ENCODE assay signal across 21 mouse cellular contexts in the genomic region with DNA sequence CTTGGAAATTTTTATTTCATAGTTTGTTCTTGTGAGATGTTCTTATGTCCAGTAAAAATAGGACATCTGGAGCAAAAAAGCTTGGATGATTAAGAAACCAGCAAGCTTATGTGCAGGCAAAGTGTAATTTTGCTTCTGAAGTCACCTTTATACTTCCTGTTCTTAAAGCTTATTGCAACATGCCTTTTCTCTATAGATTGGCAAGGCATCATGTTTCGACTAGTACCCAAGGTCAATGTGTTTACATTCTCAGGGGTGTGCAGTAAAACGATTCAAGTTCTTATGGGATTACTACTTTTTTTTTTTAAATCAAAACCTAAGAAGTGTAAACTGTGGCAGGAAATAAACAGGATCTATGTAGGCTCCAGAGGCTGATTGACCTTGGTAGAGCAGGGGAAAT.
A peak's percentile ranks its signal among the peaks of the same experiment; 100 is the strongest.
DNase-seq lines count a peak whose midpoint lies in the region; ATAC-seq and TF ChIP-seq lines count a peak whose summit lies in the region.
"Had no signal": no experiment of that assay in that cellular context is flagged by ENCODE, and none has a peak within 500 bp of the region (broad histone marks: within the 10 kb centered on the region; RNA-seq: fewer than 3 reads in every experiment).

No protein-coding gene starts in this region.

- no peaks in the 10 kb centered on the region for H3K36me3 ChIP-seq in limb, embryonic 12.5 days
- H3K36me3 ChIP-seq in limb, embryonic 10.5 days = no peaks in the 10 kb centered on the region
- peaks cover 0 to 26% of the 10 kb centered on the region in 2 experiments; a peak in 2 of 4 replicates for H3K36me3 ChIP-seq in MEL (ENCODE audit: control insufficient read depth in 1 of 2, insufficient read depth in 2 of 2, low read length in 2 of 2)
- H3K36me3 ChIP-seq in forebrain, embryonic 13.5 days (ENCODE audit: poor library complexity, severe bottlenecking) = no peaks in the 10 kb centered on the region
- H3K36me3 ChIP-seq in stomach, embryonic 15.5 days = no peaks in the 10 kb centered on the region
- H3K36me3 ChIP-seq: embryonic facial prominence, embryonic 15.5 days; intestine, embryonic 15.5 days; liver, embryonic 15.5 days; midbrain, embryonic 12.5 days had no signal

- no peak for TF ChIP-seq CTCF in MEL (IDR thresholded peaks at IDR 0.05 in 2 of 3, conservative IDR thresholded peaks at IDR 0.05 in 1 of 3; ENCODE audit: control insufficient read depth in 1 of 3, insufficient read depth in 1 of 3, low read depth in 2 of 3, low read length in 3 of 3, poor library complexity in 1 of 3, severe bottlenecking in 1 of 3)

- ATAC-seq in limb, embryonic 12.5 days (ENCODE audit: insufficient number of reproducible peaks, insufficient read depth, low FRiP score, low TSS enrichment, low read depth) = no peak
- ATAC-seq in forebrain, embryonic 13.5 days = no peak
- no peak for ATAC-seq in stomach, embryonic 15.5 days (ENCODE audit: insufficient read depth, low FRiP score, low read depth)
- ATAC-seq: intestine, embryonic 15.5 days had no signal

- H3K79me2 ChIP-seq in MEL (ENCODE audit: control insufficient read depth, insufficient read depth, low read length, poor library complexity) = no peaks in the 10 kb centered on the region

- no peak for DNase-seq in limb, embryonic 10.5 days (ENCODE audit: low spot score)
- DNase-seq in MEL (ENCODE audit: low read depth, low spot score) = peak; percentile 45
- no peak for DNase-seq in gastrocnemius, postnatal 25 days
- no peak for DNase-seq in right cerebral cortex, adult 2 months (ENCODE audit: low spot score in 2 of 2)
- DNase-seq: adrenal gland, postnatal 14 days; cerebellum, adult 8-10 months; cerebellum, postnatal 36 days; gastrocnemius, postnatal 14 days; kidney, postnatal 4 days; liver; lung, postnatal 10 days; right cerebral cortex, postnatal 25 days; spleen, adult 18-20 months; thymus, adult 2 months had no signal

- H3K9me3 ChIP-seq in limb, embryonic 12.5 days = no peaks in the 10 kb centered on the region
- H3K9me3 ChIP-seq in limb, embryonic 10.5 days (replicated peaks) = no peaks in the 10 kb centered on the region
- H3K9me3 ChIP-seq in MEL (replicated peaks; ENCODE audit: insufficient read depth, low read length) = no peaks in the 10 kb centered on the region
- H3K9me3 ChIP-seq in forebrain, embryonic 13.5 days (replicated peaks) = no peaks in the 10 kb centered on the region
- no peaks in the 10 kb centered on the region for H3K9me3 ChIP-seq in stomach, embryonic 15.5 days
- H3K9me3 ChIP-seq: embryonic facial prominence, embryonic 15.5 days; intestine, embryonic 15.5 days; liver, embryonic 15.5 days; midbrain, embryonic 12.5 days had no signal

- no peak for TF ChIP-seq POLR2A in MEL (IDR thresholded peaks at IDR 0.05; ENCODE audit: control insufficient read depth in 1 of 2, insufficient read depth in 1 of 2, low read depth in 1 of 2, low read length in 2 of 2, poor library complexity in 1 of 2)

- no peak overlapping the region for H3K4me2 ChIP-seq in limb, embryonic 12.5 days
- H3K4me2 ChIP-seq in forebrain, embryonic 13.5 days = no peak overlapping the region
- no peak overlapping the region for H3K4me2 ChIP-seq in stomach, embryonic 15.5 days
- H3K4me2 ChIP-seq: embryonic facial prominence, embryonic 15.5 days; intestine, embryonic 15.5 days; liver, embryonic 15.5 days; midbrain, embryonic 12.5 days had no signal

- TF ChIP-seq RAD21 in MEL (IDR thresholded peaks at IDR 0.05; ENCODE audit: low read depth, low read length) = no peak

- no peaks in the 10 kb centered on the region for H3K27me3 ChIP-seq in limb, embryonic 12.5 days
- no peaks in the 10 kb centered on the region for H3K27me3 ChIP-seq in limb, embryonic 10.5 days (ENCODE audit: low read depth, poor library complexity, severe bottlenecking)
- H3K27me3 ChIP-seq in MEL (ENCODE audit: control insufficient read depth in 1 of 2, insufficient read depth in 2 of 2, low read length in 2 of 2) = no peaks in the 10 kb centered on the region
- H3K27me3 ChIP-seq in forebrain, embryonic 13.5 days = no peaks in the 10 kb centered on the region
- no peaks in the 10 kb centered on the region for H3K27me3 ChIP-seq in stomach, embryonic 15.5 days (replicated peaks)
- H3K27me3 ChIP-seq: embryonic facial prominence, embryonic 15.5 days; intestine, embryonic 15.5 days; liver, embryonic 15.5 days; midbrain, embryonic 12.5 days had no signal

- no peak overlapping the region for H3K9ac ChIP-seq in limb, embryonic 12.5 days (replicated peaks)
- H3K9ac ChIP-seq in MEL (ENCODE audit: control insufficient read depth, low read depth, low read length, poor library complexity, severe bottlenecking) = no peak overlapping the region
- H3K9ac ChIP-seq in forebrain, embryonic 13.5 days = no peak overlapping the region
- H3K9ac ChIP-seq in stomach, embryonic 15.5 days = no peak overlapping the region
- H3K9ac ChIP-seq: embryonic facial prominence, embryonic 15.5 days; intestine, embryonic 15.5 days; liver, embryonic 15.5 days; midbrain, embryonic 12.5 days had no signal

- peaks cover 31% of the 10 kb centered on the region for H3K4me1 ChIP-seq in limb, embryonic 12.5 days (replicated peaks)
- H3K4me1 ChIP-seq in limb, embryonic 10.5 days = peaks cover 20% of the 10 kb centered on the region
- H3K4me1 ChIP-seq in MEL (ENCODE audit: control insufficient read depth in 1 of 2, insufficient read depth in 2 of 2, low read length in 2 of 2) = peaks cover 20 to 22% of the 10 kb centered on the region in 2 experiments
- peaks cover 30% of the 10 kb centered on the region for H3K4me1 ChIP-seq in forebrain, embryonic 13.5 days
- H3K4me1 ChIP-seq in stomach, embryonic 15.5 days = no peaks in the 10 kb centered on the region
- H3K4me1 ChIP-seq: intestine, embryonic 15.5 days; liver, embryonic 15.5 days had no signal

- WGBS in limb, embryonic 12.5 days = 21% methylated on average over 2 of the region's 2 CpGs
- WGBS in limb, embryonic 10.5 days = 67% methylated on average over 2 of the region's 2 CpGs
- 68% methylated on average over 2 of the region's 2 CpGs for WGBS in forebrain, embryonic 13.5 days
- 32% methylated on average over 2 of the region's 2 CpGs for WGBS in stomach, embryonic 15.5 days

- TF ChIP-seq EP300 in MEL (IDR thresholded peaks at IDR 0.05; ENCODE audit: low read depth in 1 of 2, low read length in 2 of 2) = no peak

- H3K4me3 ChIP-seq in limb, embryonic 12.5 days (replicated peaks) = no peak overlapping the region
- H3K4me3 ChIP-seq in limb, embryonic 10.5 days = no peak overlapping the region
- H3K4me3 ChIP-seq in MEL (ENCODE audit: control insufficient read depth in 1 of 2, insufficient read depth in 1 of 2, low read depth in 2 of 2, low read length in 2 of 2) = no peak overlapping the region
- no peak overlapping the region for H3K4me3 ChIP-seq in forebrain, embryonic 13.5 days
- H3K4me3 ChIP-seq in stomach, embryonic 15.5 days (replicated peaks) = no peak overlapping the region
- H3K4me3 ChIP-seq: embryonic facial prominence, embryonic 15.5 days; intestine, embryonic 15.5 days; liver, embryonic 15.5 days; midbrain, embryonic 12.5 days had no signal

- H3K27ac ChIP-seq in limb, embryonic 12.5 days = peak overlapping the region; percentile 18; the same call in 1 of the 2 replicates
- no peak overlapping the region for H3K27ac ChIP-seq in limb, embryonic 10.5 days
- peak overlapping the region; percentile 58; the same call in 1 of the 2 replicates for H3K27ac ChIP-seq in MEL (ENCODE audit: control insufficient read depth, low read depth, low read length)
- peak overlapping the region; percentile 58; the same call in 1 of the 2 replicates for H3K27ac ChIP-seq in forebrain, embryonic 13.5 days
- H3K27ac ChIP-seq in stomach, embryonic 15.5 days = peak overlapping the region; percentile 24; the same call in 1 of the 2 replicates
- H3K27ac ChIP-seq: embryonic facial prominence, embryonic 15.5 days; intestine, embryonic 15.5 days; liver, embryonic 15.5 days; midbrain, embryonic 12.5 days had no signal

TF ChIP-seq in MEL, 35 proteins besides CTCF, POLR2A, EP300 and RAD21:
- no peak for TF ChIP-seq MAFK (IDR thresholded peaks at IDR 0.05; ENCODE audit: borderline replicate concordance, low read depth, low read length)
- no peak for TF ChIP-seq ZMIZ1 (IDR thresholded peaks at IDR 0.05; ENCODE audit: low read depth, low read length)
- TF ChIP-seq MXI1 (IDR thresholded peaks at IDR 0.05; ENCODE audit: low read depth, low read length) = no peak
